Mouse (Mus musculus): Measurements from ENCODE around the gene Mup12. TPM values are rescaled to one million over a fixed set of nuclear protein-coding genes. Genes with fewer than 3 reads are reported as not detected.
"Not testable (repeated sequence)": the region's sequence is repeated elsewhere in the genome, so short reads cannot be mapped to it uniquely, and the experiment has no call there.

Gene Mup12
- total RNA-seq (2022): under 1 TPM in 1 of 4 experiments, not detected in 3; 0.46 TPM

- not testable (repeated sequence) for DNase-seq (ENCODE audit: low spot score in 2 of 2)
These were observed at the start of gene Mup12 for GRCm38 (mm10) chr4:60741226-60741625. Gene Mup12 (minus strand): TSS chr4:60741326.

Other genes with a start within 250 kb of the Mup12 start
- gene Mup1, start 239.4 kb downstream of the Mup12 start, total RNA-seq (2022): not detected
- gene Mup10, start 159.1 kb downstream of the Mup12 start, total RNA-seq (2022): under 1 TPM in 1 of 4 experiments, not detected in 3; 0.83 TPM
- under 1 TPM in 1 of 4 experiments, not detected in 3; 0.78 TPM for gene Mup11, start 78.9 kb downstream of the Mup12 start, total RNA-seq (2022)
- gene Mup22, start 80.1 kb upstream of the Mup12 start, total RNA-seq (2022): 10 to 100 TPM in 1 of 4 experiments, 1 to 10 TPM in 1, under 1 TPM in 1, not detected in 1; 0.74 to 78.7 (median 4.0) TPM